Mouse (Mus musculus) cerebellum, adult 2 months (tissue): ENCODE results near the gene Spata16. TPM values are rescaled to one million over a fixed set of nuclear protein-coding genes. Genes with fewer than 3 reads are reported as not detected.

ENCODE experiments used
- DNase-seq, 2 experiments: peaks; one replicate each; pipeline ENCODE4 v3.0.0; 2021
- H3K27ac ChIP-seq: fragments of 200-500 bp; 2 replicates; pipeline ENCODE4 v1.5.1; 2012; ENCODE audit warnings: low read length, control low read depth, inconsistent platforms; ENCODE audit not compliant: insufficient read depth
- H3K27me3 ChIP-seq: fragments of 200-500 bp; 2 replicates; pipeline ENCODE4 v1.6.1; 2012; ENCODE audit warnings: inconsistent platforms, mild to moderate bottlenecking, low read length, moderate library complexity; ENCODE audit not compliant: control insufficient read depth, insufficient read depth
- H3K4me1 ChIP-seq: fragments of 200-500 bp; 2 replicates; pipeline ENCODE4 v1.6.1; 2011; ENCODE audit warnings: low read length; ENCODE audit not compliant: control insufficient read depth, insufficient read depth
- H3K4me3 ChIP-seq: fragments of 200-500 bp; replicated peaks from 2 replicates; pipeline ENCODE3; 2011; ENCODE audit warnings: mild to moderate bottlenecking, low read depth, low read length, control low read depth; ENCODE audit not compliant: insufficient read depth
- CTCF ChIP-seq: fragments of 200-500 bp; IDR thresholded peaks from 2 replicates; pipeline ENCODE4 v1.5.1; 2011; ENCODE audit warnings: low read depth, mild to moderate bottlenecking, control low read depth, low read length, moderate library complexity, borderline replicate concordance; ENCODE audit not compliant: insufficient read depth
- POLR2A ChIP-seq: fragments of 200-500 bp; IDR thresholded peaks from 2 replicates; pipeline ENCODE4 v1.6.1; 2011; ENCODE audit warnings: low read length, control low read depth, borderline replicate concordance; ENCODE audit not compliant: insufficient read depth
- WGBS: fragments of 180-500 bp; shearing (Covaris S2); methylation state at CpG from one replicate; pipeline ENCODE4 v1.1.7; 2018; 5-methylcytosine and 5-hydroxymethylcytosine counted together
- polyA plus RNA-seq: library from polyadenylated mRNA; depleted of rRNA; stranded (reverse); fragments of >200 nt; gene quantifications from 2 replicates; pipeline ENCODE4 v1.2.3, GENCODE M21; 2012

The Spata16 gene
- polyA plus RNA-seq, 1 experiment, result not detected

GRCm38 (mm10) chr3:26795851-26796538 lies 158.6 kb downstream of the Spata16 start:
- Histone ChIP-seq H3K4me1 (no peaks in the 10 kb centered on the region), H3K27ac (no peak overlapping the region), H3K27me3 (no peaks in the 10 kb centered on the region), H3K4me3 (no peak overlapping the region)
- no peak for DNase-seq
- TF ChIP-seq CTCF, result no peak
- no peak for TF ChIP-seq POLR2A
- WGBS, result 75% methylated on average over 7 of the region's 7 CpGs

- H3K4me1 ChIP-seq, result no peaks in the 10 kb centered on the region
- H3K27me3 ChIP-seq, result no peaks in the 10 kb centered on the region
- no peak overlapping the region for H3K27ac ChIP-seq
- TF ChIP-seq CTCF (no peak), POLR2A (no peak)
- no peak for DNase-seq
- 86% methylated on average over 1 of the region's 1 CpGs for WGBS
- no peak overlapping the region for H3K4me3 ChIP-seq
Measured at GRCm38 (mm10) chr3:26796954-26797353, 159.5 kb downstream of the Spata16 start.

- Histone ChIP-seq H3K4me1 (no peaks in the 10 kb centered on the region), H3K4me3 (no peak overlapping the region), H3K27me3 (no peaks in the 10 kb centered on the region), H3K27ac (no peak overlapping the region)
- TF ChIP-seq POLR2A (no peak), CTCF (no peak)
- WGBS, result 83% methylated on average over 8 of the region's 8 CpGs
- no peak for DNase-seq
Measured at GRCm38 (mm10) chr3:26814307-26814706, 176.9 kb downstream of the Spata16 start.

- Histone ChIP-seq H3K4me3 (no peak overlapping the region), H3K27me3 (no peaks in the 10 kb centered on the region), H3K4me1 (no peaks in the 10 kb centered on the region), H3K27ac (no peak overlapping the region)
- TF ChIP-seq POLR2A (no peak), CTCF (no peak)
- no peak for DNase-seq
- WGBS, result 72% methylated on average over 5 of the region's 5 CpGs
Measured at GRCm38 (mm10) chr3:26815764-26816163, 178.3 kb downstream of the Spata16 start.

GRCm38 (mm10) chr3:26819398-26819797 lies 182.0 kb downstream of the Spata16 start:
- TF ChIP-seq CTCF, result no peak
- no peak for TF ChIP-seq POLR2A
- WGBS, result 20% methylated on average over 5 of the region's 5 CpGs
- no peak overlapping the region for H3K27ac ChIP-seq
- H3K27me3 ChIP-seq, result no peaks in the 10 kb centered on the region
- H3K4me3 ChIP-seq, result no peak overlapping the region
- H3K4me1 ChIP-seq, result no peaks in the 10 kb centered on the region
- DNase-seq, result no peak

- no peak for TF ChIP-seq POLR2A
- no peak for TF ChIP-seq CTCF
- Histone ChIP-seq H3K27me3 (no peaks in the 10 kb centered on the region), H3K27ac (no peak overlapping the region), H3K4me1 (no peaks in the 10 kb centered on the region), H3K4me3 (no peak overlapping the region)
- WGBS, result 56% methylated on average over 7 of the region's 7 CpGs
- no peak for DNase-seq
Measured at GRCm38 (mm10) chr3:26826958-26827839, 189.8 kb downstream of the Spata16 start.

GRCm38 (mm10) chr3:26832954-26833353 lies 195.5 kb downstream of the Spata16 start:
- no peak for TF ChIP-seq POLR2A

More at GRCm38 (mm10) chr3:26832954-26833353, 195.5 kb downstream of the Spata16 start:
- DNase-seq, result no peak
- no peak overlapping the region for H3K4me3 ChIP-seq
- WGBS, result 40% methylated on average over 5 of the region's 5 CpGs
- no peaks in the 10 kb centered on the region for H3K27me3 ChIP-seq
- H3K27ac ChIP-seq, result no peak overlapping the region
- H3K4me1 ChIP-seq, result no peaks in the 10 kb centered on the region
